Mouse (Mus musculus): Measurements from ENCODE around the gene Polh. TPM values are rescaled to one million over a fixed set of nuclear protein-coding genes. Genes with fewer than 3 reads are reported as not detected.
A peak's percentile ranks its signal among the peaks of the same experiment; 100 is the strongest.

Gene Polh
- total RNA-seq, 2 experiments from 2014 or later, result 20.4 to 45.3 TPM

DNA sequence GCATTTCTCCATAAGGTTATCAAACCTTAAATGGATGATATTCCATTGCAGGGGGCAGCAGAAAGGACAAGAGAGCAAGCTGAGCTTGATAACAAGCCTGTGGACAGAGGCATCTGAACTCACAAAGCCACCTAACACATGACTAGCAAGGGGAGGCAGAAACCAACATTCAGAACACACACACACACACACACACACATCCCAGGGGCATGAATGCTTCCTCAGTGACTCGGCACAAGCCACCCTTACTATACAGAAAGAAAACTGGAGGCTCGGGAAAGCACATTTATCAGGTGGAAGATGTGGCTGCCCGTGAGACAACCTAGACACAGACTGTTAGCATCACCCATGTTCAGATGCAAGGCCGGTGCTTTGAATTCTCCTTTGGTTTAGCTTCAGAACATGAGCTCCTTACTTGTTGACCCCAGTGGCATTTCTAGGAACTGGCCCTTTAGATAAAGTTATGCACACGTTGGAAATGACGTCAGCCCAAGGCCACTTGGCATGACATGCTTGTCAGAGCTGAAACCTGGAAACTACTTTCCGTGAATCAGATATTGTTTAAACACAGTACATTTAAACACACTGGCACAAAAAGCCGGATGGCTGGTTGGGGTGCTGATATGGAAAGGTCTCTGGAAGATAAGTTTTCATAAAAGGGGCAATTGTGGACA, 63.7 kb downstream of the Polh start:
- DNase-seq (ENCODE audit: low spot score in 2 of 2), result peak in 1 of 2 experiments; percentile 33

DNA sequence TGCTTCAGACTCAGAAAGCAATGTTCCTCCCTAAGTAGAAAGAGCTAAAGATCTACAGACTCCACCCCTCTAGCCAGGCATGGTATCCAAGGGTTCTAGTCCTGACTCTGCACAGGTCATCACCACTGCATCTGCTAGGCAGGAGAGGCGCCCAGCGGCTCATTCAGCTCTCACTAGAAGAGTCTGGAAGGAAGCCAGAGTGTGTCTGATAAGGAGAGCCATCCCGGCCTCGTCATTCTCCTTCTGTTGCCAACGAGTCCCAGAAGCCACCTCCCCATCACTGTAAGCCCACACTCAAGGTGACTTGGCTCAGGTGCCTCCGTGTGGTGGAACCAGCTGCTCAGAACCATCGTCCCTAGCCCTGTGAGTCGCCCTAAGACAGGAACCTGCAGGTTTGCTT, 69.6 kb downstream of the Polh start:
- DNase-seq (ENCODE audit: low spot score in 2 of 2), result no peak

DNA sequence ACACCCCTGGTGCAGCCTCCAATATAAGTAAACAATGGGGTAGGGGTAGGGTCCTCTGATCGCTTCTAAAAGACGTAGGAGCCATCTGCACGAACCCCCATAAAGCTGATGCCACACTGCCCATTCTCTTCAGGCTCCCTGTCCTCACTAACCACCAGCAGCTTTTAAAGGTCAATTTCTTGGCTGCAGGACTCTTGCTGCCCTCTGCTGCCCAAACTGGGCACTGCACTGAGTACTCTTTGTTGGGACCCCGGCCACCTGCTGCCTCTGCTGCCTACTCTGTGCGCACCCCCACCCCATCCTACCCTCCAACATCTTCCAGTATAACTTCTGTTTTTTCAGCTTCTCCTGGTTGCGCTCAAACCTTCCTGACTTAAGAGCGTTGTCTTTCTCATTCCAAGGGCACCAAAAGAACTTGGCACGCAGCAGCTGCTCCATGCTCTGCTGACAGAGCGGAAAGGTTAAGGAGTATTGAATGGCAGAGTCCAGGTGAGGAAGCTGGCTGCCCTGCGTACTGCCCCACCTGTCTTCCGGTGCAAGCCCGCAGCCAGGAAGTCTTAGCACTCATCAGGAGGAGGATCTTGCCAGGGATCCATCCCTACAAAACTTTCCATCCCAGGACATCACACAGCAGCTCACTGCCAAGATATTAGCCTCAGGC, 70.3 kb downstream of the Polh start:
- DNase-seq (ENCODE audit: low spot score in 2 of 2), result peak; percentile 82 to 83

DNA sequence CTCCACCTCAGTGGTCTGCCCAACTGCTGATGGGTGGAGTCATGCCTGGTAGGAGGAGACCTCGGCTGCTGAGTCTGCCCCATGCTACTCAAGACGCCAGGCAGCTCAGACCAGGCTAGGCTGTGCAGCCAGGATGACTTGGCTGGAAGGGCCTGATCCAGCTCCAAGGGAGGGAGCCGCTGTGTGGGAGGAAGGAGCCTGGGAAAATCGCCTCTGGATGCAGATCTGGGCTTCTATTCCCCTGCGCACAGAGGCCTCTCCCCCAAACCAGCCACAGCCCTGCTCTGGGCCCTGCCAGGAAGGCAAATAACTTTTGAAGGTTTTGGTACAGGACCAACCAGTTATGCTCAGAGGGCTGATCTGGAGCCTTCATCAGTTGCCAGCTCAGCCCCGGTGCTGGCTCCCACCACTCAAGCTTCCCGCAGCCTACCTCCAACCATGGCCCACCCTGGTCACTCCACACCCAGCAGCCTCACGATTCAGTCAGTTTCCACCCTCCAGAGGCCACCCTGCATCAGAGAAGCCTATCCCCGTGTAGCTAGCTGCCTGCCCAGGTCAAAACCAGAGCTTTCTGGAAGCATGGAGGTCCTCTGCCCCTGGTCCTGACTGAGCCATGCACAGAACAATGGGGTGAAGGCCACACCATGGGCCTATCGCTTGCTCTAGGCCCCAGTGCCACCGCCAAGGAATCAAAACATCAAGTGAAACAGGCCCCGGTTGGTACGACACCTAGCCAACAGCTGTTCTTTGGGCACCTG, 72.5 kb downstream of the Polh start:
- no peak for DNase-seq (ENCODE audit: low spot score in 2 of 2)

DNA sequence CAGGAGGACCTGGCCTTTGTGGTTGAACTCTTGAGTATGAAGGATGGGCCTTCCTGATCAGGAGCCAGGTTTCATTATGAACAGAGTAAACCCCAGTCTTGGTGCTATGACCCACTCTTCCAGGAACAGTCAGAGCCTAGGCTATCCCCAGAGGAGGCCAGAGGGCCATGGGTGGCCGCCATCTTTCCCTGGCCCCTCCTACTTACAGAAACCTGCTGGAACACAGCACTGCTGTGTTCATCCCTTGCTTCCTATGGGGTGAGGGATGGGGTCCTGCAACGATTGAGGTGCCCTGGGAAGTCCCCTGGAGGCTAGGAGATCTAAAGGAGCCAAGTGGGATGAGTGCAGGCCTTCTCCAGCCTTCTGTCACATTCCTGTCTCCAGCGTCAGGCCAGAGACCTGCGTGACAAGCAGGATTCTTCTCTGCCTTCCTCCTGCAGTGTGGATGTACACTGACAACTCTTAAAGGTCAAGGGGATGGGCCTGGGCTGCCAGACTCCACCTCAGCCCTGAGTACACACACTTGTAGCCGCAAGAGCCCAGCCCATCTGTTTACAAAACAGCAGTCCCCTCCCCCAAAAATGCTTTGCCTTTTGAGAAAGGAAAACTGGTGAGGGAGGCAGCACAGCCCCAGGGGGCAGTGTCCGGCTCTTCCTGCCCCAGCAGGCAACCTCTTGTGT, 74.5 kb downstream of the Polh start:
- no peak for DNase-seq (ENCODE audit: low spot score in 2 of 2)

DNA sequence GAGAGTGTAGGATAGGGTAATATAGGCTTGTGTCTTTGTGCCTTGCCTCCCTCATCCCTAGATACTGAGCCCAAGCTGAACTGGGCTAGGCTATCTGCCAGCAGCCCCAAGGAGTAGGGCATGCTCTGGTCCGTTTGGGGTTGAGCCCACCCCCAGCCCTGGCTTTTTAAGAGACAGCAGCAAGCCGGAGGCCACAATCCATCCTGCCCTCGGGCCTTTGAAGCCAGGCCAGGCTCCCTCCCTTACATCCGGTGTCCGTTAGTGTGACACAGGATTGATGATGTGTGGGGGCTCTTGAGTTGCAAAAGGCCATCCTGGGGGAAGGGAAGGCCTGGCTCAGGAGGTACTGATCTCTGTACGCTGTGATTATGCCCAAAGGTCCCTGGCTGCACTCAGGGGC, 75.8 kb downstream of the Polh start:
- DNase-seq (ENCODE audit: low spot score in 2 of 2), result no peak

DNA sequence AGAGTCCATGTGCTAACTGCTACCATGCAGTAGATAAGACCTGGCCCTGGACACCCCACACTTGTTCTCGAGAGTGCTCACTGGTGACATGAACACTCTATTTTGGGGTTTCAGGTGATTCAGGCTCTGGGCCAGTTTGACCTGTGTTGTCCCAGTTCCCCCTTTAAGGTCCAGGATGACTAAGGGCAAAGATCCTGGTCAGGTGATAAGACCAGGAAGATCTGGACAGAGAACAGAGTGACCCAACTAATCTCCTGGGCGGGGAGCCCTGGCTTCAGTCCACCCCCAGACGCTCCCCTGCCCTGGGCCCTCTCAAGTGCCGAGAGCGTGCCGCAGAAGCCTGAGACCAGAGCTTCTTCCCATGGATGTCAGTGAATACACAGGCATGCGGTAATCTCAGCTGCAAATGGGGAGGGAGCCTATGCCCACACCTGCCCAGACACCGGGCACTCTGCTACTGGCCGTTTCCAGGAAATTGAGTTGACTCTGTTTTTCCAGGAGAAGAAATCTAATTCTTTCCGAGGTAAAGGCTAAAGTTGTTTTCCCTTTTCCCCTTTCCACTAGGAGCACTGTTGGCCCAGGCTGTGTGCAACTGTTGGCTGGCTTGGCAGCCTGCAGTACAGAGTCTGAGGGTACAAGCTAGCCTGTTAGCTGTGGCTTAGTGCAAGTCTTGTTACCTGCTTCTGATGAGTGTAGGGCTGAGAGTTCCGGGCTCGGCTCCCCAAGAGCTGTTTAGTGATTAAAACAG, 78.3 kb downstream of the Polh start:
- no peak for DNase-seq (ENCODE audit: low spot score in 2 of 2)

DNA sequence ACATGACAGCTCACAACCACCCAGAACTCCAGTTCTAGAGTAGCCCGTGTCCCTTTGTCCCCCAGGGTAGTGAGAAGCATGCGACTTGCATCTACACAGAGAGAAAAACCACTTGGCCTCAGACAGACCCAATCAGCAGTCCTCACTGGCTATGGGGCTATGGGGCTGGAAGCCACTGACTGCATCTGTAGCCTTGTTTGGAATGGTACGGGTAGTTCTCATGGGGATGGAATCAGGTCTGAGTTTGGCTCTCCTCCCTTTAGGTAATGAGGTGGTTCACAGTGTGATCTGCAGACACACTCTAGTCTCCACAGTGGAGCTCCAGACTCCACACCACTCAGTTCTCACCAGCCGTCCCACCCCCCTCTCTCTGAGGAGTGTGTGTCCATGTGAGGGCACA, 79.2 kb downstream of the Polh start:
- no peak for DNase-seq (ENCODE audit: low spot score in 2 of 2)

DNA sequence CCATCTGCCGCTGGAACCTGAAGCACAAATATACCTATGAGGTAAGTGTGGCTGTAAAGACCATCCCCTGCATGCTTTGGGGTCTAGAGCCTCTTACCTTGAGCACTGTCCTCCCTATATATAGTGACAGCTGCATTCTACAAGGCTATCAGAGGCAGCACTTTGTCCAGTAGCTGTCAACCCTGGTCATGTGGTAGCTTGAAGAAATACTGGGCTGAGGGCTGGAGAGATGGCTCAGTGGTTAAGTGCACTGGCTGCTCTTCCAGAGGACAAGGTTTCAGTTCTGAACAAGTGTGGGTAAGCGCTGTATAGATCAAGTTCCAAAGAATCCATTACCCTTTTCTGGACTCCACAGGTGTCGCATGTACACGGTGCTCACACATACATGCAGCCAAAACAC, 79.7 kb downstream of the Polh start:
- no peak for DNase-seq (ENCODE audit: low spot score in 2 of 2)

Small RNAs within 50 kb of the gene (microRNA-seq; reads per million reads assigned to microRNA genes)
- 0 to 1.2 reads per million in 2 experiments for gene Mir693 (ENCODE audit: borderline number of aligned reads in 2 of 2)

Other genes starting within 250 kb of the Polh start
- 100 to 1,000 TPM; 416 to 698 TPM for gene Vegfa, start 170.3 kb downstream of the Polh start, total RNA-seq (2021)
- gene Mrps18a, start 91.7 kb downstream of the Polh start, total RNA-seq (2021), result 100 to 1,000 TPM in 1 of 2 experiments, 10 to 100 TPM in 1; 99.5 to 100 TPM
- gene Rsph9, start 58.4 kb downstream of the Polh start, total RNA-seq (2021), result 10 to 100 TPM in 1 of 2 experiments, 1 to 10 TPM in 1; 8.5 to 12.2 TPM
- gene Mad2l1bp, start 49.1 kb downstream of the Polh start, total RNA-seq (2021), result 10 to 100 TPM; 11.9 to 13.3 TPM
- gene Gtpbp2, start 41.6 kb downstream of the Polh start, total RNA-seq (2021), result 10 to 100 TPM; 75.8 to 79.5 TPM
- gene Xpo5, start 137 bp upstream of the Polh start, total RNA-seq (2021), result 10 to 100 TPM; 45.7 to 85.4 TPM
- 100 to 1,000 TPM in 1 of 2 experiments, 10 to 100 TPM in 1; 68.6 to 122 TPM for gene Polr1c, start 45.4 kb upstream of the Polh start, total RNA-seq (2021)
- 100 to 1,000 TPM; 121 to 185 TPM for gene Yipf3, start 45.4 kb upstream of the Polh start, total RNA-seq (2021)
- 1 to 10 TPM; 6.0 to 7.9 TPM for gene Lrrc73, start 50.9 kb upstream of the Polh start, total RNA-seq (2021)
- gene Tjap1, start 80.4 kb upstream of the Polh start, total RNA-seq (2021), result 10 to 100 TPM; 41.5 to 52.9 TPM
- under 1 TPM in 1 of 2 experiments, not detected in 1; 0.23 TPM for gene Dlk2, start 94.8 kb upstream of the Polh start, total RNA-seq (2021)
- 1 to 10 TPM; 6.8 to 7.0 TPM for gene Abcc10, start 125.7 kb upstream of the Polh start, total RNA-seq (2021)
- gene Zfp318, start 181.1 kb upstream of the Polh start, total RNA-seq (2021), result 10 to 100 TPM; 18.9 to 25.9 TPM
- under 1 TPM; 0.32 to 0.63 TPM for gene Crip3, start 226.3 kb upstream of the Polh start, total RNA-seq (2021)
- not detected for gene Slc22a7, start 235.8 kb upstream of the Polh start, total RNA-seq (2021)